Comparison of ENCODE assay signal across 30 mouse cellular contexts in genomic region chr6:117817108-117817541, GRCm38 (mm10). TPM values are rescaled to one million over a fixed set of nuclear protein-coding genes. Genes with fewer than 3 reads are reported as not detected.
DNase-seq lines count a peak whose midpoint lies in the region; ATAC-seq and TF ChIP-seq lines count a peak whose summit lies in the region.
"Had no signal": no experiment of that assay in that cellular context is flagged by ENCODE, and none has a peak within 500 bp of the region (broad histone marks: within the 10 kb centered on the region; RNA-seq: fewer than 3 reads in every experiment).

No protein-coding gene starts in this region.

- H3K4me1 ChIP-seq in embryonic facial prominence, embryonic 14.5 days (ENCODE audit: control insufficient read depth, insufficient read depth, low read length) = no peaks in the 10 kb centered on the region; the same call in 1 of the 2 replicates
- H3K4me1 ChIP-seq in embryonic facial prominence, embryonic 10.5 days = peaks cover 6% of the 10 kb centered on the region
- peaks cover 21% of the 10 kb centered on the region for H3K4me1 ChIP-seq in bone marrow macrophage, adult 2 months (ENCODE audit: control insufficient read depth, insufficient read depth, low read length)
- H3K4me1 ChIP-seq in hindbrain, embryonic 14.5 days (replicated peaks; ENCODE audit: control insufficient read depth, insufficient read depth, low read length) = no peaks in the 10 kb centered on the region
- H3K4me1 ChIP-seq: hindbrain, embryonic 13.5 days; limb, embryonic 12.5 days; liver, embryonic 13.5 days; neural tube, embryonic 12.5 days had no signal

- no peak overlapping the region for H3K4me3 ChIP-seq in embryonic facial prominence, embryonic 14.5 days (ENCODE audit: low read depth, low read length)
- H3K4me3 ChIP-seq in embryonic facial prominence, embryonic 10.5 days = no peak overlapping the region
- H3K4me3 ChIP-seq in bone marrow macrophage, adult 2 months (ENCODE audit: insufficient read depth, low read length) = no peak overlapping the region
- no peak overlapping the region for H3K4me3 ChIP-seq in hindbrain, embryonic 14.5 days (replicated peaks; ENCODE audit: low read length)
- H3K4me3 ChIP-seq: embryonic facial prominence, embryonic 13.5 days; hindbrain, embryonic 13.5 days; limb, embryonic 12.5 days; liver, embryonic 13.5 days; midbrain, embryonic 10.5 days; myocyte; neural tube, embryonic 12.5 days had no signal

- no peaks in the 10 kb centered on the region for H3K9me3 ChIP-seq in embryonic facial prominence, embryonic 14.5 days (ENCODE audit: control insufficient read depth, low read length)
- no peaks in the 10 kb centered on the region for H3K9me3 ChIP-seq in embryonic facial prominence, embryonic 10.5 days
- no peaks in the 10 kb centered on the region for H3K9me3 ChIP-seq in hindbrain, embryonic 14.5 days (ENCODE audit: control insufficient read depth, low read length)
- H3K9me3 ChIP-seq: embryonic facial prominence, embryonic 13.5 days; hindbrain, embryonic 13.5 days; limb, embryonic 12.5 days; liver, embryonic 13.5 days; midbrain, embryonic 10.5 days; neural tube, embryonic 12.5 days had no signal

- H3K4me2 ChIP-seq in embryonic facial prominence, embryonic 14.5 days (ENCODE audit: low read depth, low read length) = no peak overlapping the region
- H3K4me2 ChIP-seq in hindbrain, embryonic 14.5 days (replicated peaks) = no peak overlapping the region
- H3K4me2 ChIP-seq: embryonic facial prominence, embryonic 13.5 days; heart, embryonic 11.5 days; hindbrain, embryonic 13.5 days; limb, embryonic 12.5 days; liver, embryonic 13.5 days; neural tube, embryonic 12.5 days had no signal

- peak; percentile 40 for DNase-seq in embryonic facial prominence, embryonic 14.5 days (ENCODE audit: low spot score)
- no peak for DNase-seq in embryonic facial prominence, embryonic 10.5 days (ENCODE audit: low spot score)
- DNase-seq in lung, postnatal 36 days = peak; percentile 8
- no peak for DNase-seq in lung, postnatal 14 days
- no peak for DNase-seq in hindbrain, embryonic 14.5 days (ENCODE audit: low spot score)
- DNase-seq in adrenal gland, postnatal 25 days = no peak
- DNase-seq: cerebellum, adult 9-10 months; cerebellum, postnatal 36 days; gastrocnemius, postnatal 14 days; heart, adult 11 months; heart, postnatal 4 days; kidney, adult 9 months; kidney, postnatal 10 days; layer of hippocampus, adult 9-11 months; liver, embryonic 13.5 days; lung, adult 2 months; right cerebral cortex, adult 18-20 months; right cerebral cortex, postnatal 4 days; thymus, postnatal 14 days had no signal

- no peaks in the 10 kb centered on the region for H3K27me3 ChIP-seq in embryonic facial prominence, embryonic 14.5 days (replicated peaks; ENCODE audit: control insufficient read depth, insufficient read depth, low read length)
- no peaks in the 10 kb centered on the region for H3K27me3 ChIP-seq in embryonic facial prominence, embryonic 10.5 days (replicated peaks; ENCODE audit: low read depth, poor library complexity, severe bottlenecking)
- no peaks in the 10 kb centered on the region for H3K27me3 ChIP-seq in hindbrain, embryonic 14.5 days (ENCODE audit: control insufficient read depth, insufficient read depth, low read length)
- H3K27me3 ChIP-seq: hindbrain, embryonic 13.5 days; limb, embryonic 12.5 days; liver, embryonic 13.5 days; neural tube, embryonic 12.5 days had no signal

- H3K27ac ChIP-seq in embryonic facial prominence, embryonic 14.5 days (replicated peaks; ENCODE audit: low read depth, low read length) = no peak overlapping the region
- no peak overlapping the region for H3K27ac ChIP-seq in embryonic facial prominence, embryonic 10.5 days (replicated peaks)
- peak overlapping the region; percentile 81 for H3K27ac ChIP-seq in bone marrow macrophage, adult 2 months (ENCODE audit: insufficient read depth, low read depth, low read length)
- H3K27ac ChIP-seq in hindbrain, embryonic 14.5 days = no peak overlapping the region
- H3K27ac ChIP-seq: embryonic facial prominence, embryonic 13.5 days; hindbrain, embryonic 13.5 days; limb, embryonic 12.5 days; liver, embryonic 13.5 days; midbrain, embryonic 10.5 days; neural tube, embryonic 12.5 days had no signal

- TF ChIP-seq POLR2A in bone marrow macrophage, adult 2 months (IDR thresholded peaks at IDR 0.05; ENCODE audit: borderline replicate concordance, low read depth, low read length) = no peak

- WGBS in embryonic facial prominence, embryonic 14.5 days = 39% methylated on average over 3 of the region's 5 CpGs
- WGBS in embryonic facial prominence, embryonic 10.5 days = 67% methylated on average over 4 of the region's 5 CpGs
- WGBS in hindbrain, embryonic 14.5 days = 72% methylated on average over 5 of the region's 5 CpGs

- no peak for TF ChIP-seq CTCF in bone marrow macrophage, adult 2 months (IDR thresholded peaks at IDR 0.05; ENCODE audit: low read depth, low read length)

- no peak for ATAC-seq in embryonic facial prominence, embryonic 14.5 days (ENCODE audit: low read depth)
- peak; percentile 52; the same call in 1 of the 2 replicates for ATAC-seq in megakaryocyte, adult 5-6 weeks (ENCODE audit: poor library complexity, severe bottlenecking)
- ATAC-seq in hindbrain, embryonic 14.5 days (ENCODE audit: low FRiP score) = no peak
- ATAC-seq: forebrain, embryonic 14.5 days; intestine, postnatal 0 days had no signal

- H3K36me3 ChIP-seq in embryonic facial prominence, embryonic 14.5 days (ENCODE audit: control insufficient read depth, insufficient read depth, low read length) = no peaks in the 10 kb centered on the region
- no peaks in the 10 kb centered on the region for H3K36me3 ChIP-seq in embryonic facial prominence, embryonic 10.5 days (replicated peaks)
- no peaks in the 10 kb centered on the region for H3K36me3 ChIP-seq in hindbrain, embryonic 14.5 days (replicated peaks; ENCODE audit: control insufficient read depth, insufficient read depth)
- H3K36me3 ChIP-seq: embryonic facial prominence, embryonic 13.5 days; hindbrain, embryonic 13.5 days; limb, embryonic 12.5 days; liver, embryonic 13.5 days; midbrain, embryonic 10.5 days; neural tube, embryonic 12.5 days had no signal

- H3K9ac ChIP-seq in embryonic facial prominence, embryonic 14.5 days (ENCODE audit: low read depth, low read length) = no peak overlapping the region
- H3K9ac ChIP-seq in hindbrain, embryonic 14.5 days = no peak overlapping the region
- H3K9ac ChIP-seq: embryonic facial prominence, embryonic 13.5 days; hindbrain, embryonic 13.5 days; limb, embryonic 12.5 days; liver, embryonic 13.5 days; neural tube, embryonic 12.5 days had no signal

RNA-seq across cellular contexts. Expression of gene Zfp637, which starts 23.9 kb away (rescaled TPM):
- polyA plus RNA-seq in embryonic facial prominence, embryonic 14.5 days (2014; fragmentation: Nextera tagmentation; extraction: Ambion mirVana) = 116 and 134 TPM in 2 replicates
- polyA plus RNA-seq in embryonic facial prominence, embryonic 10.5 days (2016; fragmentation: Nextera tagmentation; extraction: Ambion mirVana) = 115 and 127 TPM in 2 replicates
- 20.6 and 25.6 TPM in 2 replicates for polyA plus RNA-seq in bone marrow macrophage, adult 2 months (2012; ENCODE audit: insufficient read depth, insufficient read length, missing spikeins)
- 15.5 and 17.3 TPM in 2 replicates for total RNA-seq in megakaryocyte, adult 5-6 weeks (2015)
- 13.4 and 14.1 TPM in 2 replicates for total RNA-seq in megakaryocyte, adult 5-6 weeks (2017)
- 136 and 145 TPM in 2 replicates for polyA plus RNA-seq in hindbrain, embryonic 14.5 days (2014; fragmentation: Nextera tagmentation; extraction: Ambion mirVana)
- 36.1 and 37.0 TPM in 2 replicates for total RNA-seq in adrenal gland, postnatal 25 days (2021)

RNA-seq across cellular contexts. Expression of gene Zfp239, which starts 44.8 kb away (rescaled TPM):
- 6.1 and 7.9 TPM in 2 replicates for polyA plus RNA-seq in embryonic facial prominence, embryonic 14.5 days (2014; fragmentation: Nextera tagmentation; extraction: Ambion mirVana)
- polyA plus RNA-seq in embryonic facial prominence, embryonic 10.5 days (2016; fragmentation: Nextera tagmentation; extraction: Ambion mirVana) = 13.1 and 13.6 TPM in 2 replicates
- 0.62 and 1.3 TPM in 2 replicates for polyA plus RNA-seq in bone marrow macrophage, adult 2 months (2012; ENCODE audit: insufficient read depth, insufficient read length, missing spikeins)
- total RNA-seq in megakaryocyte, adult 5-6 weeks (2015) = 0.40 and 0.43 TPM in 2 replicates
- total RNA-seq in megakaryocyte, adult 5-6 weeks (2017) = not detected in 2 replicates
- 12.8 and 14.8 TPM in 2 replicates for polyA plus RNA-seq in hindbrain, embryonic 14.5 days (2014; fragmentation: Nextera tagmentation; extraction: Ambion mirVana)
- 3.0 and 4.3 TPM in 2 replicates for total RNA-seq in adrenal gland, postnatal 25 days (2021)

Comparison
In these comparisons a context has a peak if more than half of its experiments do, and no peak if none do; other contexts are left out.
1. DNase-seq: peak in embryonic facial prominence, embryonic 14.5 days (single experiment) and lung, postnatal 36 days (single experiment); none in embryonic facial prominence, embryonic 10.5 days (single experiment), lung, postnatal 14 days (single experiment), hindbrain, embryonic 14.5 days (single experiment) and adrenal gland, postnatal 25 days (single experiment).